Mouse (Mus musculus) hindbrain, embryonic 14.5 days (tissue): ENCODE results near the gene Dnm1l. TPM values are rescaled to one million over a fixed set of nuclear protein-coding genes. Genes with fewer than 3 reads are reported as not detected.
"Not testable (repeated sequence)": the region's sequence is repeated elsewhere in the genome, so short reads cannot be mapped to it uniquely, and the experiment has no call there.

ENCODE experiments used
- ATAC-seq: fragments of 200-750 bp; cut with Nextera tagmentation; 2 replicates; pipeline ENCODE4 v1.8.0; 2017; ENCODE audit warnings: moderate number of reproducible peaks, mild to moderate bottlenecking, moderate TSS enrichment, moderate library complexity; ENCODE audit not compliant: low FRiP score
- DNase-seq: peaks from one replicate; pipeline ENCODE4 v3.0.0-alpha.2; 2015; ENCODE audit warnings: low spot score
- H3K27ac ChIP-seq: fragments of 300-500 bp; sonication (generic); 2 replicates; pipeline ENCODE4 v1.5.1; 2014; ENCODE audit warnings: mild to moderate bottlenecking, moderate library complexity
- H3K27me3 ChIP-seq: fragments of 300-500 bp; sonication (generic); 2 replicates; pipeline ENCODE4 v1.6.1; 2014; ENCODE audit warnings: mild to moderate bottlenecking, low read length, mixed read lengths; ENCODE audit not compliant: control insufficient read depth, insufficient read depth
- H3K36me3 ChIP-seq: fragments of 300-500 bp; sonication (generic); replicated peaks from 2 replicates; pipeline ENCODE4 v1.6.1; 2014; ENCODE audit not compliant: control insufficient read depth, insufficient read depth
- H3K4me1 ChIP-seq: fragments of 300-500 bp; sonication (generic); replicated peaks from 2 replicates; pipeline ENCODE4 v1.6.1; 2014; ENCODE audit warnings: antibody characterized with exemption, low read length, mixed read lengths; ENCODE audit not compliant: control insufficient read depth, insufficient read depth
- H3K4me2 ChIP-seq: fragments of 300-500 bp; sonication (generic); replicated peaks from 2 replicates; pipeline ENCODE4 v1.6.1; 2014; ENCODE audit warnings: mild to moderate bottlenecking, moderate library complexity
- H3K4me3 ChIP-seq: fragments of 300-500 bp; sonication (generic); replicated peaks from 2 replicates; pipeline ENCODE4 v1.5.1; 2014; ENCODE audit warnings: mild to moderate bottlenecking, low read length
- H3K9ac ChIP-seq: fragments of 300-500 bp; sonication (generic); 2 replicates; pipeline ENCODE4 v1.6.1; 2014
- H3K9me3 ChIP-seq: fragments of 300-500 bp; sonication (generic); 2 replicates; pipeline ENCODE4 v1.6.1; 2016; ENCODE audit warnings: low read length; ENCODE audit not compliant: control insufficient read depth
- WGBS: fragments of 180-500 bp; shearing (Covaris S2); extraction: QIAGEN DNeasy Blood & Tissue Kit; methylation state at CpG from one replicate; pipeline ENCODE4 v1.1.7; 2014; 5-methylcytosine and 5-hydroxymethylcytosine counted together
- polyA plus RNA-seq: library from polyadenylated mRNA; unstranded; fragments of >200 nt; fragmentation: Nextera tagmentation; extraction: Ambion mirVana; gene quantifications from 2 replicates; pipeline ENCODE4 v1.2.1, GENCODE M21; 2014

The Dnm1l gene
- 98.2 and 113 TPM in 2 replicates for polyA plus RNA-seq

DNA sequence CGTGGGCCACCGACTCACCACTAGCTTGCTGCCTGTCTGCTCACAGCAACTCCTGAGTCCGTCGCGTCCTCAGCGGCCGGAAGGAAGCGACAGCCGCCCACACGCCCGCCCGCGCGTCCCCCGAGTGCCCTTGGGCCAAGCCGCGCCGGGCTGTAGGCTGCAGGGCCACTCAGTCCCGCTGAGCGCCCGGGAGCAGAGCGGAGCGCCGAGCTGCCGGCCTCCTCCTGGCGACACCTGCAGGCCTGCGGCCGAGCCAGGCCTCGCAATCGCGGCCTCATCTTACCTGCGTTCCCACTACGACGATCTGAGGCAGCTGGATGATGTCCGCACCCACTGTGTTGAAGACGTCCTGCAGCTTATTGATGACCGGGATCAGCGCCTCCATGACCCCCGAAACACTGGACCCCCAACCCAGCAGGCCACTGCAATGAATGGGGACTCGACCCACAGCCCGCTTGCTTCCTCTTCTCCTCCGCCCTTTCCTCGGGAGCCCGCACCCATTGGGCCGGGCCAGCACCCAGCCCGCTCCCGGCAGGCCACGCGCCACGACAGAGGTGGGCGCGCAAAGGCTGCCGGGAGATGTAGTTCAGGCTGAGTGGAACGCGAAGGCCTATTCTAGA lies at the start of gene Dnm1l:
Gene Dnm1l, minus strand, starts transcription at position 479 of the 620 bp plus-strand sequence.
- H3K27ac ChIP-seq = peak within 1 kb of the TSS; percentile 91
- H3K4me1 ChIP-seq = peaks cover 17% of the 10 kb centered on the region
- no peaks in the 10 kb centered on the region for H3K9me3 ChIP-seq
- peak within 1 kb of the TSS; percentile 94 for H3K9ac ChIP-seq
- under 1% methylated on average over 55 of the region's 55 CpGs for WGBS
- DNase-seq (peak; percentile 94), ATAC-seq (peak; percentile 100)
- peak within 1 kb of the TSS; percentile 92 for H3K4me3 ChIP-seq
- no peaks in the 10 kb centered on the region for H3K27me3 ChIP-seq
- no peaks in the 10 kb centered on the region for H3K36me3 ChIP-seq
- H3K4me2 ChIP-seq = peak within 1 kb of the TSS; percentile 75

DNA sequence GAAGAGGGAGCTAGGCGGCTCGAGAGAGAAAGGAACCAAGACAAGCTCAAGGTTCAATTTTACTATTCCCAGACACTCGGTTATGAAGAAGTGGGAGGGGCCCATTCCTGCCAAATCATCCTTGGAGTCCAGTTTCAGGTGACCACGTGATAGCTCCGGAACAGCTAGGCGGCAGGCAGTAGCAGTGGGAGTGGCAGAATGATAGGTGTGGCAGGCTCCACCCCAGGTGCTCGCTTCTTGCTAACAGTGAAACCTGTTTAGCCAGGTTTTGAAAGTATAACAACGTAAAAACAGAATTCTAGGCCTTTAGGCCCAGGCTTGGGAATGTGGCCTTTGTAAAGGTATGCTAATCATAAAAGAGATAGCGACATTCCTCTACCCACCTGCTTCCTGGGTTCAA lies 8.5 kb upstream of the Dnm1l start:
- not testable (repeated sequence) for H3K4me3 ChIP-seq, H3K9me3 ChIP-seq, H3K9ac ChIP-seq, H3K27me3 ChIP-seq, ATAC-seq, H3K4me2 ChIP-seq, H3K36me3 ChIP-seq, H3K4me1 ChIP-seq, DNase-seq, H3K27ac ChIP-seq
- 79% methylated on average over 8 of the region's 9 CpGs for whole genome bisulfite sequencing

DNA sequence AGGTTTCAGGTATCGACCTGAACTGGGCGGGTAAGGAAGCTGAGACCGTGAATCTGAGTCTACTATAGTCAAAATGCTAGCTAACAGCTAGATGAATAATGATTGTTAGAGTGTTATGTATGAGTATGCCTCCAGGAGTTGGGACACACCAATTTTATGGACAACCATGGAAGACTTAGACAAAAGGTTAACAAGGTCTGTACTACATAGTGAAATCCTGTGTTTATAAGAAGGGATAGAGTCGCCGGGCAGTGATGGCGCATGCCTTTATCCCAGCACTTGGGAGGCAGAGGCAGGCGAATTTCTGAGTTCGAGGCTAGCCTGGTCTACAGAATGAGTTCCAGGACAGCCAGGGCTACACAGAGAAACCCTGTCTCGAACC lies 333 bp upstream of the Dnm1l start:
- not testable (repeated sequence) for H3K27ac ChIP-seq, H3K36me3 ChIP-seq, DNase-seq, ATAC-seq, H3K9ac ChIP-seq, H3K9me3 ChIP-seq, H3K27me3 ChIP-seq
- Histone ChIP-seq H3K4me3 (peak overlapping the region; percentile 92), H3K4me1 (peaks cover 17% of the 10 kb centered on the region), H3K4me2 (peak overlapping the region; percentile 75)
- WGBS = 54% methylated on average over 9 of the region's 9 CpGs

- Histone ChIP-seq H3K9ac (peak overlapping the region; percentile 94), H3K9me3 (no peaks in the 10 kb centered on the region; the same call in 1 of the 2 replicates), H3K36me3 (no peaks in the 10 kb centered on the region), H3K4me2 (peak overlapping the region; percentile 75), H3K27ac (peak overlapping the region; percentile 91), H3K4me3 (peak overlapping the region; percentile 92), H3K4me1 (peaks cover 17% of the 10 kb centered on the region), H3K27me3 (no peaks in the 10 kb centered on the region)
- DNase-seq (no peak), ATAC-seq (no peak)
- 10% methylated on average over 6 of the region's 6 CpGs for WGBS
Observed at GRCm38 (mm10) chr16:16357908-16358307, 851 bp downstream of the Dnm1l start.

DNA sequence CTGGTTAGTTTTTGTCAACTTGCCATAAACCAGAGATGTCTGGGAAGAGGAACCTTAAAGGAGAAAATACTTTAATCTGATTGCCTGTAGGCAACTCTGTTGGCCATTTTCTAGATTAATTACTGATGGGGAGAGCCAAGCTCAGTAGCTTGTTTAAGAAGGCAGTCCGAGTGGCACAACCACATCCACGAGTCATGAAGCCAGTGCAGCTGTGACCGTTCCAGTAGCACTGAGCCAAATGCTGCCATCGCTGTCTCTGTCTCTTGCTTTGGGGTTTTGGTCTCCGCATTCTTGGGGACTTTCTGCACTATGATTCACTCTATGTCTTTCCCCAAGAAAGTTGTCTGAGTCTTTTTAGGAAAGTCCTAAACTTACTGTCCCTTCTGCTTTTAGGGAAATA lies 12.3 kb downstream of the Dnm1l start:
- Histone ChIP-seq H3K9ac (no peak overlapping the region), H3K4me2 (no peak overlapping the region), H3K4me1 (no peaks in the 10 kb centered on the region), H3K27ac (no peak overlapping the region), H3K36me3 (peaks cover 28% of the 10 kb centered on the region), H3K27me3 (no peaks in the 10 kb centered on the region), H3K4me3 (no peak overlapping the region), H3K9me3 (no peaks in the 10 kb centered on the region)
- WGBS = 93% methylated on average over 5 of the region's 5 CpGs
- DNase-seq (no peak), ATAC-seq (no peak)

DNA sequence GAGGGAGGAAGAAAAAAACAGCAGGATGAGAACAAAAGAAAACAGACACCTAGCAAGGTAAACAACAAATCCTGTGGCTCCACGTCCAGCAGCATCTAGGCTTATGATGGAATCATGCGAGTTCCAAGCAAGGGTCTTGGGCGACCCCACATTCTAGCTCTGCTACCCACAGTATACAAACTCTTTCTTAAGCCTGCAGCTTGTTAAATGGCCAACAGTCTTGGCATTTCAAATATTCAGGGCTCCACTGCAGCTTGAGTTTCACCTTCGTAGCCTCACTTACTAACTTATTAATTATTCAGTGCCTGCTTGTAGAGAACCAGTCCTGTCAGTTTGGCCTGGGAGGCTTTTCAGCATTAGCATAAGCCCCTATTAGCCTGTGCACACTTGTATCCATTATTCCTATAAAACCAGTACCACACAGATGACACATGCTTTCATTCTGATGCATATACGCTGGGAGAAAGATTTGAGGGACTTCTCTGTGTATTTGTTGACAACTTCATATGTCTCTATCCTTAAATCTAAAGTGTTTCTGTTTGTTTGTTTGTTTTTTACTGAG lies 32.9 kb downstream of the Dnm1l start:
- peaks cover 72% of the 10 kb centered on the region for H3K36me3 ChIP-seq
- no peak for DNase-seq

GRCm38 (mm10) chr16:16311319-16311718 lies 47.4 kb downstream of the Dnm1l start:
- Histone ChIP-seq H3K36me3 (peaks cover 80% of the 10 kb centered on the region), H3K9me3 (no peaks in the 10 kb centered on the region), H3K4me2 (no peak overlapping the region), H3K4me1 (no peaks in the 10 kb centered on the region), H3K27ac (no peak overlapping the region), H3K9ac (no peak overlapping the region), H3K4me3 (no peak overlapping the region), H3K27me3 (no peaks in the 10 kb centered on the region)
- DNase-seq = no peak
- ATAC-seq = no peak
- WGBS = 94% methylated on average over 5 of the region's 5 CpGs

More for the DNA sequence above, 32.9 kb downstream of the Dnm1l start:
- H3K4me2 ChIP-seq = no peak overlapping the region
- H3K4me3 ChIP-seq = no peak overlapping the region
- no peak overlapping the region for H3K27ac ChIP-seq
- H3K9ac ChIP-seq = no peak overlapping the region
- H3K9me3 ChIP-seq = no peaks in the 10 kb centered on the region
- no peak for ATAC-seq
- H3K4me1 ChIP-seq = no peaks in the 10 kb centered on the region
- no peaks in the 10 kb centered on the region for H3K27me3 ChIP-seq
- WGBS = 79% methylated on average over 5 of the region's 5 CpGs

GRCm38 (mm10) chr16:16303888-16304287 lies 54.9 kb downstream of the Dnm1l start:
- H3K9me3 ChIP-seq = no peaks in the 10 kb centered on the region
- H3K4me1 ChIP-seq = peaks cover 15% of the 10 kb centered on the region
- H3K27me3 ChIP-seq = no peaks in the 10 kb centered on the region
- WGBS = 21% methylated on average over 7 of the region's 7 CpGs
- H3K27ac ChIP-seq = no peak overlapping the region
- no peak for DNase-seq
- no peak for ATAC-seq
- peak overlapping the region; percentile 77 for H3K9ac ChIP-seq
- H3K36me3 ChIP-seq = peaks cover 28% of the 10 kb centered on the region
- peak overlapping the region; percentile 85 for H3K4me3 ChIP-seq
- peak overlapping the region; percentile 81 for H3K4me2 ChIP-seq

DNA sequence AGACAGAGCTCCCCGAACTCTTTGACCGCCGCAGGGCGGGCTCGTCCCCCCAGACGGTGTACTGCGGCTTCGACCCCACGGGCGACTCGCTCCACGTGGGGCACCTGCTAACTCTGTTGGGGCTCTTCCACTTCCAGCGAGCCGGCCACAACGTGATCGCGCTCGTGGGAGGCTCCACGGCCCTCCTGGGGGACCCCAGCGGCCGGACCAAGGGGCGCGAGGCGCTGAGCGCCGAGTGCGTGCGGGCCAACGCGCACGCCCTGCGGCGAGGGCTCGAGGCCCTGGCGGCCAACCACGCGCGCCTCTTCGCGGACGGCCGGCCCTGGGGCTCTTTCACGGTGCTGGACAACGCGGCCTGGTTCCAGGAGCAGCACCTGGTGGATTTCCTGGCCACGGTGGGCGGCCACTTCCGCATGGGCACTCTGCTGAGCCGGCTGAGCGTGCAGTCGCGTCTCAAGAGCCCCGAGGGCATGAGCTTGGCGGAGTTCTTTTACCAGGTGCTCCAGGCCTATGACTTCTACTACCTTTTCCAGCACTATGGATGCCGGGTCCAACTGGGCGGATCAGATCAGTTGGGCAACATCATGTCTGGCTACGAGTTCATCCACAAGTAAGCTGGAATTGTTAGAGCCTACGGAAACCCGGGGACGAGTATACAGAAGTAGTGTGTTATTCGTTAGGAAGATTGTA lies 55.5 kb downstream of the Dnm1l start:
- WGBS = under 1% methylated on average over 61 of the region's 61 CpGs

More for the DNA sequence above, 55.5 kb downstream of the Dnm1l start:
- H3K4me1 ChIP-seq = peaks cover 15% of the 10 kb centered on the region
- peak overlapping the region; percentile 93 for H3K27ac ChIP-seq
- H3K27me3 ChIP-seq = no peaks in the 10 kb centered on the region
- peak overlapping the region; percentile 77 for H3K9ac ChIP-seq
- DNase-seq (no peak), ATAC-seq (peak; percentile 77)
- no peaks in the 10 kb centered on the region for H3K9me3 ChIP-seq
- H3K4me2 ChIP-seq = peak overlapping the region; percentile 81
- peak overlapping the region; percentile 85 for H3K4me3 ChIP-seq
- H3K36me3 ChIP-seq = peaks cover 24% of the 10 kb centered on the region
